Mouse (Mus musculus): ENCODE results near the gene Lsm12. TPM values are rescaled to one million over a fixed set of nuclear protein-coding genes. Genes with fewer than 3 reads are reported as not detected.

Gene Lsm12
- polyA plus RNA-seq, 1 experiment from 2014 or later: 103 TPM

DNA sequence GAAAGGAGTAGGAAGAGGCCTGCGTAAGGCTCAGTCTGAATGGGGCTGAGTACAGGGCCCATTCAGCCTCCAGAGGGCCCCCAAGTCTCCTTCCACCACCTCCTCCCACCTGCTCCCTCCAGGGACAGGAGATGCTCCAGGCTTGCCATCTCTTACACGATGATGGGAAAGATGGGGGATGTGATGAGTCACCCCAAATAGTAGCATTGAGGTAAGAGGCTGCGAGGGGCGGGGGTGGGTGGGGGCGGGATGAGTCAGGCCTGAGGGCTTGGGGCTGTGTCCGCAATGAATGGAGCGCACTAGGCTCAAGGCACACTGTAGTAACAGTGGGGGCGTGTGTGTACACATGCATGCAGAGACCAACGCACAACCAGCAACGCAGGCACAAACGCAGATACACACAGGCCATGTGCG, 16.3 kb upstream of the Lsm12 start:
- Histone ChIP-seq H3K36me3 (peaks cover 99% of the 10 kb centered on the region), H3K4me1 (replicated peaks) (peaks cover 9% of the 10 kb centered on the region), H3K9ac (replicated peaks) (no peak overlapping the region), H3K4me2 (no peak overlapping the region), H3K27me3 (no peaks in the 10 kb centered on the region), H3K4me3 (replicated peaks) (no peak overlapping the region), H3K27ac (no peak overlapping the region), H3K9me3 (no peaks in the 10 kb centered on the region)
- 78% methylated on average over 12 of the region's 12 CpGs for WGBS
- ATAC-seq (ENCODE audit: insufficient number of reproducible peaks, insufficient read depth, low FRiP score, low TSS enrichment, low read depth): no peak

DNA sequence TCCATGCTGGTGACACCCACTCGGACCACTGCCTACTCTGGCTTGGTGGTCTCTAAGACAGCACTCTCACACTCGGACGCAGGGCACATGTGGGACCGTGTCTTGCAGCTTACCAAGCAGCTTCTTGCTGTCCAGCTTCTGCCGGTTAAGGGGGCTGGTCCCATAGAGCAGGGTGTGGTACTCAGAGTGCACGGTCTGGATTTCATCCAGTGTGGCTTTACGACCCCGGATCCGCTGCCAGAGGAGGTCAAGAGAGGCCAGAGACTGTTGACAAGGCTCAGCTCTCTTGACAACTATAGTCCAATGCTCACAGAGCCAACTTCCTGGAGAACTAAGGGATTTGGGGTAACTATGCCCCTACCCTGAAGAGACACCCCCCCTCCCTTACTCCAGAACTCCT, 14.8 kb upstream of the Lsm12 start:
- Histone ChIP-seq H3K4me2 (no peak overlapping the region), H3K9me3 (no peaks in the 10 kb centered on the region), H3K27ac (no peak overlapping the region), H3K9ac (replicated peaks) (no peak overlapping the region), H3K27me3 (no peaks in the 10 kb centered on the region), H3K36me3 (peaks cover 99% of the 10 kb centered on the region), H3K4me3 (replicated peaks) (no peak overlapping the region), H3K4me1 (replicated peaks) (peaks cover 8% of the 10 kb centered on the region; the same call in 1 of the 2 replicates)
- ATAC-seq (ENCODE audit: insufficient number of reproducible peaks, insufficient read depth, low FRiP score, low TSS enrichment, low read depth): no peak
- 30% methylated on average over 9 of the region's 9 CpGs for WGBS

GRCm38 (mm10) chr11:102198245-102198644, 13.1 kb upstream of the Lsm12 start:
- no peak overlapping the region for H3K4me3 ChIP-seq (replicated peaks)
- no peak for ATAC-seq (ENCODE audit: insufficient number of reproducible peaks, insufficient read depth, low FRiP score, low TSS enrichment, low read depth)
- no peak overlapping the region for H3K27ac ChIP-seq
- no peaks in the 10 kb centered on the region for H3K27me3 ChIP-seq
- H3K9ac ChIP-seq (replicated peaks): no peak overlapping the region
- WGBS: 58% methylated on average over 6 of the region's 6 CpGs
- H3K36me3 ChIP-seq: peaks cover 99% of the 10 kb centered on the region
- H3K4me2 ChIP-seq: no peak overlapping the region
- H3K4me1 ChIP-seq (replicated peaks): peaks cover 8% of the 10 kb centered on the region; the same call in 1 of the 2 replicates
- H3K9me3 ChIP-seq: no peaks in the 10 kb centered on the region

DNA sequence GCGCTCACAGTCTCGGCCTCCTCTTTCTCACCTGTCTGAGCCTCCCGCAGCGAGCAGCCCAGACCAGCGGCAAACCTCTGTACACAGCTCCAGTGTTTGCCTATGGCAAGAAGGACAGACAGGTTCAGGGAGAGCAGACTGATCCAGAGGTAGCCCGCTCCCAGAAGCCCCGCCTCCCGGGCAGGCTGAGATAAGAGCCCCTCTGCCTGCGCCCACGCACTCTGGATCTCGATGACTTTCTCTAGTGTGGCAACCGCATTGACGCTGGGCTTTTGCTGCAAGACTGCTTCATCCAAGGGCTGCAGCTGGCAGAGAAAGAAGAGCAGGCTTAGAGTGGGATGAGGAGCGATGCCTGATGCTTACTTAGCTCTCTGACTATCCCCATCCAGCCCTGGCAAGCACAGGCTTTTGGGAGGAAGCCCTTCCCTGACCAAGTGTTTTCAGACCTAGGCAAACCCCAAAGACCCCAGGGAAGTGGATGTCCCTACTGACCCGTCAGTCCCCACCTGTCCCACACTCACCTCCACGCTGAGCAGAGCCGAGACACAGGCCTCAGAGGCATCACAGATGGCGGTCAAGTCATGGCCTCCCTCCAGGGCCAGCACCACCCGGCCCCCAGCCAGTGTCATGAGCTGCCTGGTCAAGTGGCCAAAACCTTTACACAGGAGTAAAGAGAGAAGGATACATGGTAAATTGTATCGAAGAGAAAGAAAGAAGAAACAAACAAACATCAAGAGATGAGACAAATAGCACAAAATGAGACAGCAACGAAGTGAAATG, 11.1 kb upstream of the Lsm12 start:
- Histone ChIP-seq H3K9ac (replicated peaks) (no peak overlapping the region), H3K4me3 (replicated peaks) (no peak overlapping the region), H3K4me2 (no peak overlapping the region), H3K27me3 (no peaks in the 10 kb centered on the region), H3K36me3 (peaks cover 91% of the 10 kb centered on the region), H3K4me1 (replicated peaks) (peaks cover 11% of the 10 kb centered on the region), H3K9me3 (no peaks in the 10 kb centered on the region), H3K27ac (no peak overlapping the region)
- WGBS: 90% methylated on average over 21 of the region's 21 CpGs
- no peak for ATAC-seq (ENCODE audit: insufficient number of reproducible peaks, insufficient read depth, low FRiP score, low TSS enrichment, low read depth)

GRCm38 (mm10) chr11:102193657-102194440, 8.8 kb upstream of the Lsm12 start:
- WGBS: 85% methylated on average over 9 of the region's 9 CpGs
- Histone ChIP-seq H3K36me3 (peaks cover 67% of the 10 kb centered on the region), H3K9me3 (no peaks in the 10 kb centered on the region), H3K4me1 (replicated peaks) (peaks cover 17% of the 10 kb centered on the region), H3K27ac (no peak overlapping the region), H3K4me3 (replicated peaks) (no peak overlapping the region), H3K9ac (replicated peaks) (no peak overlapping the region), H3K27me3 (no peaks in the 10 kb centered on the region), H3K4me2 (no peak overlapping the region)
- ATAC-seq (ENCODE audit: insufficient number of reproducible peaks, insufficient read depth, low FRiP score, low TSS enrichment, low read depth): no peak

DNA sequence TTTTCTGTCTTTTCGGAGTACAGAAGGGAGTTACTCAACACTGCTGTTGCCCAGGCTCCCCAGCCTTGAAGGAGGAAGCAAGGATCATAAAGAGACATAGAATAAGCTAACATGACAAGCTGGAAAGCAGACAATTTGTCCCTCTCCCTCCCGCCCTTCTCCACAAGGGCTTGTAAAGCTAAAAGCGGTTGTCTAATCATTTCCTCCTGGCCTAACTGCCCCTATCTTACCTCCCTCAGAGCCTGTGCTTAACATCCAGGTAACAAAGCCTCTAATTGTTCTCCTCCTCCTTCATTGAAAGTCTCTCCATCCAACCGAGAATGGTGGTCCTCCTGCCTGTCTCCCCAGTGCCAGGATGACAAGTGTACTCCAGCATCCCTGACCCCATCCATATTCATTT, 5.8 kb upstream of the Lsm12 start:
- Histone ChIP-seq H3K4me1 (replicated peaks) (peaks cover 17% of the 10 kb centered on the region), H3K9me3 (no peaks in the 10 kb centered on the region), H3K9ac (replicated peaks) (peak overlapping the region; percentile 42; the same call in 1 of the 2 replicates), H3K27ac (peak overlapping the region; percentile 62), H3K27me3 (no peaks in the 10 kb centered on the region), H3K4me3 (replicated peaks) (peak overlapping the region; percentile 62), H3K36me3 (peaks cover 37% of the 10 kb centered on the region), H3K4me2 (peak overlapping the region; percentile 88)
- WGBS: 36% methylated on average over 4 of the region's 4 CpGs
- no peak for ATAC-seq (ENCODE audit: insufficient number of reproducible peaks, insufficient read depth, low FRiP score, low TSS enrichment, low read depth)

GRCm38 (mm10) chr11:102189461-102190436, 4.7 kb upstream of the Lsm12 start, which contains the start of gene G6pc3:
TSS of gene G6pc3 (plus strand) at chr11:102189620.
- Histone ChIP-seq H3K9me3 (no peaks in the 10 kb centered on the region), H3K27ac (peak within 1 kb of the TSS; percentile 79), H3K4me1 (replicated peaks) (peaks cover 17% of the 10 kb centered on the region), H3K4me3 (replicated peaks) (peak within 1 kb of the TSS; percentile 62), H3K36me3 (peaks cover 26% of the 10 kb centered on the region), H3K9ac (replicated peaks) (peak within 1 kb of the TSS; percentile 66), H3K27me3 (no peaks in the 10 kb centered on the region), H3K4me2 (peak within 1 kb of the TSS; percentile 88)
- 3% methylated on average over 49 of the region's 50 CpGs for WGBS
- peak; percentile 84 for ATAC-seq (ENCODE audit: insufficient number of reproducible peaks, insufficient read depth, low FRiP score, low TSS enrichment, low read depth)

GRCm38 (mm10) chr11:102188980-102189379, 3.9 kb upstream of the Lsm12 start:
- peak overlapping the region; percentile 62 for H3K4me3 ChIP-seq (replicated peaks)
- H3K9me3 ChIP-seq: no peaks in the 10 kb centered on the region
- H3K9ac ChIP-seq (replicated peaks): peak overlapping the region; percentile 66; the same call in 1 of the 2 replicates
- peaks cover 19% of the 10 kb centered on the region for H3K36me3 ChIP-seq
- H3K27me3 ChIP-seq: no peaks in the 10 kb centered on the region
- peaks cover 21% of the 10 kb centered on the region for H3K4me1 ChIP-seq (replicated peaks)
- H3K4me2 ChIP-seq: peak overlapping the region; percentile 88
- no peak overlapping the region; the same call in 1 of the 2 replicates for H3K27ac ChIP-seq
- WGBS: 69% methylated on average over 6 of the region's 6 CpGs
- ATAC-seq (ENCODE audit: insufficient number of reproducible peaks, insufficient read depth, low FRiP score, low TSS enrichment, low read depth): no peak

- H3K9ac ChIP-seq (replicated peaks): no peak overlapping the region
- H3K4me3 ChIP-seq (replicated peaks): no peak overlapping the region
- peaks cover 30% of the 10 kb centered on the region for H3K4me1 ChIP-seq (replicated peaks)
- ATAC-seq (ENCODE audit: insufficient number of reproducible peaks, insufficient read depth, low FRiP score, low TSS enrichment, low read depth): no peak
- H3K27me3 ChIP-seq: no peaks in the 10 kb centered on the region
- H3K4me2 ChIP-seq: no peak overlapping the region
- peaks cover 13% of the 10 kb centered on the region for H3K36me3 ChIP-seq
- H3K9me3 ChIP-seq: no peaks in the 10 kb centered on the region
- no peak overlapping the region for H3K27ac ChIP-seq
- WGBS: 92% methylated on average over 1 of the region's 1 CpGs
These were observed 1.1 kb upstream of the Lsm12 start for GRCm38 (mm10) chr11:102186235-102186634.

DNA sequence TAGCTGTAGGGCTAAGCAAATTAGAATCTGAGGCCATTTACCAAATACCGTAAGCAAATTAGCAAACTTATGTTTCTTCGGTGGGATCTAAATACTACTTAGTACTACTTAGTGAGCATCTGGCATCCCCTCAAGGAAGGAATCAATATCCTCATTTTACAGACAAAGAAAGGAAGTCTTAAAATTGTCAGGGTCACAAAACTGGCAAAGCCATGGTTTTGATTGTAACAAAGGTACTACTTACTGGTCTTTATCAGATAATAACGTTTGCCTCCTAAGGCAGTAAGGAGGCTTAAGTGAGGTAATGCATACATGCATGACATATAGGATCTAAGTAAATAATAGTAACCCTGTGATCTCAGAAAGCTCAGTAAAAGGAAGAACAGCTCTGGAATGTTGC, 581 bp upstream of the Lsm12 start:
- 61% methylated on average over 3 of the region's 3 CpGs for WGBS
- Histone ChIP-seq H3K9ac (replicated peaks) (no peak overlapping the region), H3K4me2 (peak overlapping the region; percentile 68), H3K9me3 (no peaks in the 10 kb centered on the region), H3K27ac (no peak overlapping the region), H3K27me3 (no peaks in the 10 kb centered on the region), H3K4me1 (replicated peaks) (peaks cover 25% of the 10 kb centered on the region), H3K4me3 (replicated peaks) (peak overlapping the region; percentile 68), H3K36me3 (peaks cover 19% of the 10 kb centered on the region)
- ATAC-seq (ENCODE audit: insufficient number of reproducible peaks, insufficient read depth, low FRiP score, low TSS enrichment, low read depth): no peak
